Mouse (Mus musculus) left cerebral cortex, adult 8-10 months (tissue): Measurements from ENCODE around the gene Crct1. TPM values are rescaled to one million over a fixed set of nuclear protein-coding genes. Genes with fewer than 3 reads are reported as not detected.

ENCODE experiments used
- DNase-seq, 2 experiments: peaks; one replicate each; pipeline ENCODE4 v3.0.0; 2022; ENCODE audit warnings: low spot score in 2 of 2
- total RNA-seq, 4 experiments: library from RNA; stranded (reverse); gene quantifications; 2 replicates each; pipeline ENCODE4 v1.2.4; 2022

Crct1 gene
- under 1 TPM in 1 of 4 experiments, not detected in 3; 0.82 TPM for total RNA-seq

DNA sequence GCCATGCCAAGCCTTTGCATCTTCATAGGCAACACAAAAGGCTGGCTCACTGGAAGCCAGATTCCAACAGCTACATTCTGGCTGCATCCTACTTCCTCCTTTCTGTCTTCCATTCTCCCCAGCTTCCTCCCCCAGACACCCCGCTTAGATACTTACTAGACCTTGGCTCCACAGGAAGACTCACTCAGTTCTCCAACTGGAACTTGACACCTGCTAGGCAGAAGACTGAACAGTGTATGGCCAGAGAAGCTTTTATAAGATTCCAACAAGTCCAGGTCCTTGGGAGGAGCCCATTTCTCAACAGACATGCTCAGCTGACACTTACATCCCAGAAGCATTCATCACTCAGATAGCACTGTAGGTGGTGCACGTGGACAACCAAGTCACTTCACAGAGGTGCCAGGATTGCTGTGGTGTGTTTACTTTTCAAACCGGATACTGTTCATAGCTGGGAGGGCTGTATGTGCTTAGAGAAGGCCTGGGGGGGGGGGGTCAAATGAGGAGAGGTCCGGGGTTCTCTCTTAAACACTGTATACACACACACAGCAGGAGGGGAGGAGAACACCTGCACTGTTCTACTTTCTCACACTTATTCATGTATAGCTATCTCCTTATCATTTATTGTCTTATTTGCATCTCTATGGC, at the start of gene Crct1:
TSS of gene Crct1 (minus strand) at position 228 of the 645 bp plus-strand sequence.
- no peak for DNase-seq

GRCm38 (mm10) chr3:93052826-93053474, 37.5 kb upstream of the Crct1 start:
- DNase-seq: no peak

DNA sequence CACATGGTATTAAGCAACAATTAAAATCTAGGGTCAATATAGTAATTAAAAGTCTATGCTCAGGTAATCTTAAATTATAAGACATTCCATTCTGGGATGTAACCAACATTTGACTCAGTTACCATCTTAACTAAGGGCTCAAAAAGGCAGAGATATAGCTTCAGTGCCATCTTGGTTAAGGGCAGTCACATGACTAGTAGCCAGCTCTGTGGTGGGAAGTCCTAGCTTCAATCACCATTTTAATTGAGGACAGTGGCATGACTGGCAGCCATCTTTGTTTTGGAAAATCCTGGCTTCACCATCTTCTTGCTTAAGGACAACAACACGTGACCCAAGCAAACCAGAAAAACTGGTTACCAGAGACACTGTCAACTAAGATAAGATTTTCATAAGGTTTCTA, 34.7 kb upstream of the Crct1 start:
- DNase-seq: no peak

DNA sequence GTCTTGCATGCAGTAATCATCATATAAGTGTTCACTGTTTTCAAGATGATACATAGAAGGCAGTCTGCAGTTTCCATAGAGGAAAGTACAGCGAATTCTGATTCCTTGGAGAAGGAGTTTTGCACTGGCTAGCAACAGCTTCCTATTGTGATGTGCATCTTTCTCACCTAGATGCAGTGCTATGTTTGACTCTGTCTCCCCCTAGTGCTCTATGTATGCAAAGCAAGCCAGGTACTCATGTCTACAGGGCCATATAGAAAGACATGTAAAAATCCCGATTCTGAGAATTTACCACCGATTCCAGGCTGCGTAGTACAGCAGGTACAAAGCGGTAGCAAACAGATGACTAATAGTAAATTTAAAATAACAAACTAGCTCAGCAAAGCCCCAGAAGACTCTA, 16.0 kb upstream of the Crct1 start:
- peak in 1 of 2 experiments; percentile 23 for DNase-seq

DNA sequence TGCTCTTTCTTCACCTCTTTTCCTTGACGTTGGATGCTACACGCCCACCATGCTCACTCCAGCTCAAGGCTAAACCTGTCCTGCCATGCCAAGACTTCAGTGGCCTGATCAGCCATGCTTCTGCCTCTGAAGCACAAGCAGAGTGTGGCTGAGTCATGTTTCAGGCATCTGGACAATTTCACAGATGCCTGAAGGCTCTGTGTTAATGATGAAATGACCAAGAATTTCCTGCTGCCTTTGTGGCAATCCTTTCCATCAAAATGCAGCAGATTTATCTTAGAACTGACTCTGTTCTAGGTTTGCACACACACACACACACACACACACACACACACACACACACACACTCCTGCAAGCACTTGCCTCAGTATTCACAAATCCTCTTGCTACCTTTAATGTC, 10.0 kb upstream of the Crct1 start:
- DNase-seq: no peak

DNA sequence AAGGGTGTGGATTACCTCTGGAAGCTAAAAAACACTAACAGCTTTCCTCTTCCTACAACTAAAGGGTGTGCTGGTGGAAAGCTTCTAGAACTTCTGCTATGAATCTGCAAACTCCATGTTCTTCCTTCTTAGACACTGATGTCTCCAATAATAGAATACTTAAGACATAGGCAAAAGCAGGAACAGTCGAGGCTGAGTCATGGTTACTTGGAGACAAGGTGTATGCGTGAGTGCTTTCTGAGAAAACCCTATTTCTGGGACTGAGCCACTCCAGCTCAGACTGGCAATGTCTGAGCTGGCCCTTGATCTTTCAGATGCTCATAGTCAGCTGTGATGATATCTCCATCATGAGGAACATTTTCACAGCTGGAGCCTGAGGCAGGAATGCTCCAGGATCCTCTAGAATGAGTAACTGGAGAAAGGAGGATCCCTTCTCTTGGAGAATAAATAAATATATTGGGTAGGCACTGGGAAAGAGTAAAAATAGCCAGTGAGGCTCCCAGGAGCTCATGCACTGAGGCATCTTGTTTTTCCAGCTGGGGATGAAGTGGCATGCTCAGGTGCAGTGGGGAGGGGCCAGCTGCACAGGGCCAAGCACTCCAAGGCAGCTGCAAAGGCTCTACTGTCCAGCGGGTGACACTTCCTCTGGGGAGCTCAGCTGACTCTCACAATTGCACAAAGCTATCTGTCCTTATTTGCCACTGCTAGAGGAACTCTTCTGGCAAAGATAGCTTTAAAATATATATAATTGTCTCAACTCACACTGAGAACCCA, 8.1 kb upstream of the Crct1 start:
- DNase-seq: peak in 1 of 2 experiments; percentile 29

DNA sequence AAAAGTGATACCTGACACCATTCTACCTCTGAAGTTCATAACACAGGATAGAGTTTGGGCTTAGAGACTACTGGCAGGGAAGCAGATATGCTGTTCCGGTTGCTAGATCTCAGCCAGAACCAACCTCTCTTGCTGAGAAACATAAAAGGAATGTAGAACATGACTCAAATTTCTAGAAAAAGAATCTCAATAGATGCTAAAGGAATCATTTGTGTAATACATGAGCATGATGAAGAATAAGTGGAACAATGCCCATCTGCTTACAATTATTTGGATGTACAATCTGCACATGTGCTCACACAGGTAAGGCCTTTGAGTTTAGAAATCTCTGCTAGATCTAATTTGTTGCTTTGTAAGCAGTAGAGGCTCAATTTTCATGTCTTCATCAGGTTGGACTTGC, 5.7 kb upstream of the Crct1 start:
- DNase-seq: no peak

DNA sequence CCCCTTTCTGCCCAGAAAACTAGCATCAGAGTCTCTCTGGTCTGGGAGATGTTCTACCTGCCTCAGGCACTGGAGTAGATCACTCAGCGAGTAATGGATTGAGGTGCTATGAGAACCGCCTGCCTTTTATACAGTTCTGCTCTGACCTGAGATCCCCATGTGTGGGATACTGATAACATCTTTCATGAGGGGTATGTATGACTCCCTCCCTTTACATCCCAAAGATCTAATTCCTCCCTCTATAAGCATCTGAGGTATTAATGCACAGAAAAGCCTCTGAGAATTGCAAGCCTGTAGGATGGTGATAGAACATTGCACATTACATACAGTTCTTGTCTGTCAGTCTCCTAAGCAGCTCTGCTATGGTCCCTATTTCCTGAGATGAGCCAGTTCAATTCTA, 3.5 kb upstream of the Crct1 start, which contains the start of gene Lce1m:
TSS of gene Lce1m (minus strand) at position 101 of the 400 bp plus-strand sequence.
- DNase-seq: no peak

DNA sequence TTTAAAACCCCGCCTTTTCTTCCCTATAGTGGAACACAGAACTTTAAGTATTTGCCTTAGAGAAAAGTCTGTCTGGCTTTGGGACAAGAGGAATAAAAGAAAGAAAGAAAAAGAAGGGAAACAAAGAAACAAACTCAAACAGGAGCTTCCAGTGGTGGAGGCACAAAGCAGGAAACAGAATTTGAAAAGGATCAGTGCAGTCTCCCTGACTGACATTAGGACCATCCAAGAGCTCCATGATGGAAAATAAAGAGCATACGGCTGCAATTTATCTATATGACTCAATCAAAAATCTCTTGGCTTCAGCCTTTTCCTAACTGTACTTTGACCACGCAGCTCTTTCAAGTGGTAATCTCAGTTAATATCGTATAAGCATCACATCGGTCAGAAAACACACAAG, 616 bp downstream of the Crct1 start:
- DNase-seq: no peak

DNA sequence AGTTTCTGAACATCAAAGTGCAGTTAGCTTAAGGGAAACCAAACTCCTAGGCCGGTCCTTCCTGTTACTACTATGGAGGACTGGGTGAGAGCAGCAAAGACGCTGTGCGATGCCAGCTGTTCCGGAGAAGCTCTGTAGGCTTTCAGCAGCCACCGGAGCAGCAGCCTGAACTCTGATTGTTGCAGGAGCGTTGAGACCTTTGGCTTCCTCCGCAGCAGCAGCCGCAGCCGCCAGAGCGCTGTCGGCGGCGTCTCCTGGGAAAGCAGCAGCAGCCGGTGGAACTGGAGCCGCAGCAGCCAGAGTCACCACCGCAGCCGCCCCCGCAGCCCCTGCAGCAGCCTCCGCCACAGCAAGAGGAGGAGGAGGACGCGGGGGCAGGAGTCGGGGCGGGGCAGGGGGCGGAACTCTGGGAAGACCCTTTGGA, 1.1 kb downstream of the Crct1 start:
- DNase-seq: peak; percentile 30 to 55

- no peak for DNase-seq
These were observed 12.6 kb downstream of the Crct1 start for GRCm38 (mm10) chr3:93002843-93003242.

GRCm38 (mm10) chr3:93000621-93001020, 14.9 kb downstream of the Crct1 start:
- no peak for DNase-seq

DNA sequence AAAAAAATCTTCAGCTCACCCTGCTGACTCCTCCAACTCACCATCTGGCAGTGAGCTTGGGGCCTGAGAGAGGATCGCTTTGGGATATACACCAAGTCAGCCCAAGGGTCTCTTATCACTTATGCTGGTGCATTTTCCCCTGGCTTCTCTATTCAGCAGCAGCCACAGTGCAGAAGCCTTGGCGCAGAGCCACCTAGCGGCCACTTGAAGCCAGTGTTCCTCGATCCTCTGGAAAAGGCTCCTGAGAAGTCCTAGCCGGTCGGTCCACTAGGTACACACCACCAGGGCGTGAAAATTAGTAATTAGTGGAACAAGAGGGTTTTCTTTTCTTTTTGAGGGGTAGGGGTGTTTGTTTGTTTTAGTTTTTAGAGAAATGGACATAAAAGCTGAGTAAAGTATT, 16.8 kb downstream of the Crct1 start:
- DNase-seq: peak; percentile 27 to 46

DNA sequence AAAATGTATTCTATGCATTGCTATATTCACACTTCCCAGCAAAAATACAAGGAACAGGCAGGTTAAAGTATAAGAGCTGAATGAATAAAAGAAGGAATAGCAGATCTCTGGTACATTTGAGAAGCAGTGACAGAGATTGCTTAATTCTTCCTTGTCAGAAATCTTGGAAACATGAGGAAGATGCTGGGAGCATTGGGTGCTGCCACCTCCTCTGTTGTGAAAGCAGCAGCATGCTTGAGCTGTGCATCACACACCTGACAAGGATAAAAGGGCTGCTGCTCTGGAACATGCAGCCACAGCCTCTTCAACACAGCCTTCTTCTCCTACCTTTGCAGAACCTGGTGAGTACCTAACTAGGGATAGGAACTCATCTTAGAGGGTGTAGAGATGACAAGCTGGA, 23.6 kb downstream of the Crct1 start, which contains the start of gene Lce3f:
TSS of gene Lce3f (plus strand) at position 301 of the 400 bp plus-strand sequence.
- no peak for DNase-seq

DNA sequence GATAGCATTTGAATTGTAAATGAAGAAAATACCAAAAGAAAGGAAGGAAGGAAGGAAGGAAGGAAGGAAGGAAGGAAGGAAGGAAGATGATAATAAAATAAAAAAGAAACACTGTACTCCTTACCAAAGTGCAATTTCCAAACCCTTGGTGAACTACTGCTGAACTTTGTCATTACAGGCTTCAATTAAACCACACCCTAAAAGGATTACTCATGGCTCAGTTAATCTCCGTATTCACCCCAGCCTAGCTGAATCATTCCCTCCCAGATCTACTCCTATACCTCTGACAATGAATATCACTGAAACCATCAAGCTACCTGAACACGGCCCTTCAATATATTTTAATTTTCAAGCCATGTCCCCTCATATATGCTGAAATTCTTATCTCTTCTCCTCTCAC, 37.0 kb downstream of the Crct1 start:
- no peak for DNase-seq

GRCm38 (mm10) chr3:92966761-92967160, 48.7 kb downstream of the Crct1 start, which contains the start of gene Lce3e:
Lce3e (plus strand) TSS chr3:92967061.
- no peak for DNase-seq

Other genes with a start within 250 kb of the Crct1 start
- not detected for gene Lce1i, start 236.8 kb downstream of the Crct1 start, total RNA-seq
- not detected for gene Lce1j, start 225.2 kb downstream of the Crct1 start, total RNA-seq
- not detected for gene Lce1k, start 207.8 kb downstream of the Crct1 start, total RNA-seq
- gene Kprp, start 188.4 kb downstream of the Crct1 start, total RNA-seq: not detected
- gene Lce1l, start 164.4 kb downstream of the Crct1 start, total RNA-seq: not detected
- not detected for gene 2310050C09Rik, start 145.5 kb downstream of the Crct1 start, total RNA-seq
- not detected for gene Lce3a, start 89.5 kb downstream of the Crct1 start, total RNA-seq
- gene Lce3b, start 82.7 kb downstream of the Crct1 start, total RNA-seq: not detected
- gene Lce3c, start 71.2 kb downstream of the Crct1 start, total RNA-seq: not detected
- not detected for gene Lce3d, start 58.3 kb downstream of the Crct1 start, total RNA-seq
- gene Lce3e, start 48.6 kb downstream of the Crct1 start, total RNA-seq: not detected
- gene Lce3f, start 23.5 kb downstream of the Crct1 start, total RNA-seq: not detected
- gene Lce1m, start 3.4 kb upstream of the Crct1 start, total RNA-seq: under 1 TPM in 1 of 4 experiments, not detected in 3; 0.46 TPM
- gene Gm4858, start 53.1 kb upstream of the Crct1 start, total RNA-seq: not detected
- gene Crnn, start 129.1 kb upstream of the Crct1 start, total RNA-seq: not detected
- gene Flg2, start 181.6 kb upstream of the Crct1 start, total RNA-seq: not detected